Mouse (Mus musculus): ENCODE measurements around the gene Tmem132b.

DNA sequence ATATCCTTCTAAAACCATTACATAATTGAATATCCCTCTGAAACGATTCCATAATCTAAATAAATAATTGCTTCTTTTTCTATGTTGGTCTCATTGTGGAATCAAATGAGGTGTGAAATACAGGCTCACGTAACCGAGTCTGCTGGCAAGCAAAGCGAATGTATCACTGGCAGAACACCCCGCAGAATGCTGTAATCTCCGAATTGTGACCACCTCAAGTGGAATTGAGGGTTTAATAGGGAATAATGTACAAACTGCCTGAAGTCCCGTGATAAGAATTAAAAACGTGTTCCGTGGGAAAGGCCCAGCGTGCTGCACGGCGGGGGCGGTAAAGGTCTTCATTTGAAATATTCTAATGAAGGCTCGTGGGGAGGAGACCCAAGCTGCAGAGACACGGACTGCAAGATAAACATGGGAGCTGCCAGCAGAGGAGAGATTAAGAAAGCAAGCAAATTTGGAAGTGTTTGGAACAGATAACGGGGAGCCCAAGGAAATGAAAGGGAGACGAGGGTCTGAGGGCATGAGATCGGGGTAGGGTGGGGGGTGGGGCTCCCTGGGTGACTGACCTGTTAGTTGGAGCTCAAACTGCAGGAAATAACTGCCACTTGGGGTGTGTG, 110.1 kb downstream of the Tmem132b start:
- TF ChIP-seq CTCF (IDR thresholded peaks at IDR 0.05; ENCODE audit: low read depth, low read length) (no peak), POLR2A (IDR thresholded peaks at IDR 0.05; ENCODE audit: borderline replicate concordance, low read depth, low read length) (no peak)

Data from bone marrow macrophage, adult 2 months (primary cell).